Comparison of ENCODE assay signal across 1 mouse cellular context in genomic region chr9:64120584-64121277, GRCm38 (mm10).
TF ChIP-seq lines count a peak whose summit lies in the region.

No protein-coding gene starts in this region.

TF ChIP-seq in CH12.LX, 34 proteins besides CTCF, POLR2A, EP300 and RAD21:
- TF ChIP-seq MYC (IDR thresholded peaks at IDR 0.05; ENCODE audit: low read depth, low read length) (no peak), TBP (conservative IDR thresholded peaks at IDR 0.05; ENCODE audit: low read depth, low read length) (peak; percentile 81), PAX5 (IDR thresholded peaks at IDR 0.05; ENCODE audit: low read length) (no peak), NELFE (IDR thresholded peaks at IDR 0.05; ENCODE audit: low read depth, low read length) (no peak)
